Mouse (Mus musculus) lung, postnatal 4 days (tissue): ENCODE results near the gene Ap4b1.
"Not testable (repeated sequence)": the region's sequence is repeated elsewhere in the genome, so short reads cannot be mapped to it uniquely, and the experiment has no call there.

Experiments
- DNase-seq, 2 experiments: peaks; one replicate each; pipeline ENCODE4 v3.0.0; 2021

Ap4b1 gene

DNA sequence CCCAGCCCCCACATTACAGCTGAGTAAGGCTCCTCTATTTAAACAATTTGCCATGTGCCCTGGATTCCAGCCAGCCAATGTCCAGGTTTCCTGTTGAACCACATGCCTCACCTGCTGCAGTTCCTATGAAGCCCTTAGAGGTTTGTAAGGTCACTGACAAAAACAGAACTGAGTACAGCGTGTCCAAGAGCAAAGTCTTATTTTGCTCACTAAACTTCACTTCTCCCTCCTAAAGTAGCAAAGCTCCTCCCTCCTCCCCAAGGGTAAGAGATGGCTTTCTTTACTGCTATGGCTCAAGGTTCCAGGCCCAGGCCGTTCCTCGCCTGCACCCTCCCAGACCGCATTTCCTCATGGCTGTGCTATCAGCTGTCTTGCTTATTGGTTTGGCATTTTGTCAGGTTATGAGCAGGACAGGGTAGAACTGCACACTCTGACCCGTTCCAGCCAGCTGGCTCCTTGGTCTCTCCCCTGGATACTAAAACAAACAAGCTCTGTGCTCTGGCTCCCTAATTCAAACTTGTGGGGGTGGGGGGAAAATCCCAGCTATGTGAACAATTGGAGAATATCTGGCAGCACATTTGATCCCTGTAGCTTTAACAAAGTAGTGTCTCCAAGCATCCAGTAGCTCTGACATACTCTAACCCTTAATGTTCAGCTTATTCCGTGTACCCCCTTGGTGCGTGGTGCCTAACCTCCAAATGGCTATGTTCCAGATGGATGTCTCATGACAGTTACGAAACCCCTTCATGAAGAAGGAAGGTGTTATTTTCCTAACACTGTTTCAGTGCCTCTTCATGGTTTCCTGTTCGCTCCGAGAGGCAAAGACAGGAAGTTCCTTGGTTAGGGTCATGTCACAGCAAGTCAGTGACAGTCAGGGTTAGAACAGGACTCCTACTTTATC is 7.4 kb upstream of the Ap4b1 start:
- DNase-seq, result peak; percentile 79 to 91

DNA sequence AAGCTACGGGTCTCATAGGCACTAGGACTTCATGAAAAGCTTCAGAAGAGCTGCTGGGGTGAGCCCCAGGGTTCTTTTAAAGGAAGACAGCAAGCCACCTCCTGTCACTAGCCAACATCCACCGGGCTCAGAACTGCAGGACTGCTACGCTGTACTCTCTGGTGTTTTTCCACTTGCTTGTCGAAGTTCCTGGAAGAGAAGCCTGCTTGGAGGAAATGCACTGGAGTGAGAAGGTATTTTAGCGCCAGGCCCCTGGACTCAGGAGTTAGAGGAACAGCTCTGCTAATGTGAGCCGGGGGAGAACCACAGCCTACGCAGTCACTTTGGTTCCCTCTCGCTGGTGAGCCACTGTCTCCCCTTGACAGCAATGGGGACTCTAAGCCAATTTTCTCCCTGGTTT is 6.5 kb upstream of the Ap4b1 start:
- peak; percentile 22 to 27 for DNase-seq

DNA sequence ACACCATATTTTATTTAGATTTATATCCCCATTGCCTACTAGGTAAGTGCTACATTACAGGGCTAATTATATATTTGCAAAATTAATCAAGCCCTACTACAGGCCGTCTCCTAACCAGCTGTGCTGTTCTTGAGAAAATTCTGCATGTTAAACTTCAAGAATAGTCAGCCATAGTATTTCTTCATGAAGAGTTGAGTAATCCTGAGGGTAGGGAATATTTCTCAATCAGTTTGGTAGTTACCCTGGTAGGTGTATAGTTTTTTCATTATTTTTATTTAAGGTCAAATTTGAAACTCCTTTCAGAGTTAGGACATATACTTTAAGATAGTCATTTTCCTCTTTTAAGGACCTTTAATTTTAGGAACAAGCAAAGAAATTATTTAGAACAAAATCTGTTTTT is 3.6 kb upstream of the Ap4b1 start:
- DNase-seq, result no peak

DNA sequence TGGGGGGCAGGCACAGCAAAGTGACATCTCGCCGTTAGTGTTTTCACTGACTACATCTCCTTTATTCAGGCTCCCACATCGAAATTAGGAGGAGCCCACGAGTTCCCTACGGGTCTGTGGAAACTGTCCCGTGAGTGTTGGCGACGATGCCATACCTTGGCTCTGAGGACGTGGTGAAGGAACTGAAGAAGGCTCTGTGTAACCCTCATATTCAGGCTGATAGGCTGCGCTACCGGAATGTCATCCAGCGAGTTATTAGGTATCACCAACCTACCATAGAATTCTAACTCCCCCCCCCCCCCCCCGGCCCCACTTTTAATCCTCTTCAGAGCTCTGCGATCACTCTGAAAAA is 455 bp downstream of the Ap4b1 start:
- DNase-seq, result no peak

DNA sequence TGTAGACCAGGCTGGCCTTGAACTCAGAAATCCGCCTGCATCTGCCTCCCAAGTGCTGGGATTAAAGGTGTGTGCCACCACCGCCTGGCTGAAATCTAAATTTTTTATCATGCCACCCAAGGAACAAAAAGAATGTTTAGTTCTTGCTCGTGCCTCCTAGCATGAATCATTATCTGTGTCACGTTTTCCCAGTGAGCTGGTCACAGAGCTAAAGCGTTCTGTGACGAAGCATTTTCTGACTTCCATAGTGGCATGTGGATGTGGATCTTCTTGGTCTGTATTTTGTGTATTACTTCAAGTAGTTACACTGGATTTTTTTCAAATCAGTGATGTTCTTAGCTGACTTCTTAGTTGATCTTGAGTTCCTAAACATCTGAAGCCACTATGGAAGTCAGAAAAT is 1.6 kb downstream of the Ap4b1 start:
- no peak for DNase-seq

- DNase-seq, result no peak
Measured at GRCm38 (mm10) chr3:103827548-103827947, 18.2 kb downstream of the Ap4b1 start.

- no peak for DNase-seq
Measured at GRCm38 (mm10) chr3:103829036-103829435, 19.7 kb downstream of the Ap4b1 start.

GRCm38 (mm10) chr3:103830681-103831080 is 21.4 kb downstream of the Ap4b1 start:
- not testable (repeated sequence) for DNase-seq

GRCm38 (mm10) chr3:103831146-103831545 is 21.8 kb downstream of the Ap4b1 start:
- DNase-seq, result no peak

DNA sequence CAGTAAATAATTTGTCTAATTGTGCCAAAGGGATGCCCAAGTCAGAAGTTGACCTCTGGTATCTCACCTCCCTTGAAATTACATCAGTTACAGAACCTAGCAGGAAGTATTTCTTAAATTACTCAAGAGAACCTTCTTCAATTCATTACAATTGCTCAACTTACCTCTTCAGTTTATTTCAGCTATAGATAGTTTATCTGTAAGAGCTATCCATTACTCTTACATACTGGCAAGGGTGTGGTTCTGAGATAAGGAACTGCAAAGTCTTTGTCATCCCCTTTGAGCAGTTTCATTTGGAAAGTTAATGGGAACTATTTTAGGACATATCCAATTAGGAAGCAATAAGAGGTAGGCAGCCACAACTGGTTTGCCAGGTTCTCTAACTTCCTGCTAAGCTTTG is 23.1 kb downstream of the Ap4b1 start, which contains the start of gene Bcl2l15:
Gene Bcl2l15 (plus strand): TSS at position 176 of the 400 bp plus-strand sequence.
- no peak for DNase-seq

GRCm38 (mm10) chr3:103834001-103834400 is 24.7 kb downstream of the Ap4b1 start:
- DNase-seq, result no peak

DNA sequence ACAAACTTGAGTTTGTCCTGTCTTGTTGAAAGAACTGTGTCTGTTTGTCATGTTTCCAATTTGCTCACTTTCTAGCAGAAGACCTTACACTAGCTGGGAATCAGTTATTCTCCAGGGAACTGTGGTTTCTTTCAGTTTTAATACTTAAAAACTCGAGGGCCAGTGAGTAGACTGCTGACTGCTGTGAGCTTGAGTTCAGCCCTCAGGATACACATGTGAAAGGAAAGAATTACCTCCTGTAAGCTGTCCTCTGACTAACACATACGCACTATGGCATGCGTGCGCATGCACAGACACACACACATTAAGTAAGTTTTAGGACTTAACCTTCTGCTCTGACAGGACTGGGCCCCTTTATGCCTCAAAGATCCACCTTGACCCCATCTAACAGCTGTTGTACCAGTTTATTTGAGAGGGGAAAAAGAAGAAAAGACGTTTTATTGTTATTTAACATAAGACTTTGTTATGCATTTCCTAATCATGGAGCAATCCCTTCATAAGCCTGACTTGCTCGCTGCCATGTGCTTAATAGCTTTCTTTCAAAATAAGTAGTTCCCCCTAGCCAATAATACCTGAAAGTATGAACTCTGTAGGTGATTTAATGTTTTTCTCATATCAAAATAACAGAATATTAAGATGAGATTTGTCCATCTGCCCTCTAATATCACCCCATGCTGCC is 26.1 kb downstream of the Ap4b1 start:
- no peak for DNase-seq

- DNase-seq, result no peak
Measured at GRCm38 (mm10) chr3:103835951-103836310, 26.6 kb downstream of the Ap4b1 start.

DNA sequence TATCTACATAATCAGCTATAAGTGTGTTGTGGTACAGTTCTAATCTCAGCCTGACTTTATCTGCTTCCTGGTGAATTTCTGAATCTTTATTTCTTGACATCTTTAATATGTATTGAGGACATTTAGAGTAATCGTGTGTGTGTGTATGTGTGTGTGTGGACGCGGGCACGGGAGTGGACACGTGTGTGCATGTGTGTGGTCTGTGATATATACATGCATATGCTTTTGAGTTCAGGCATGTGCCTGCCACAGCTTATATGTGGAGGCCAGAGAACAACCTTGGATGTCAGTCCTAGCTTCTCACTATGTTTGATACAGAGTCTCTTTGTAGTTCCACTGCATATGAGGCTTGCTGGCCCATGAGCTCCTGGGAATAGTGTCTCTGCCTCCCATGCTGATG is 27.1 kb downstream of the Ap4b1 start:
- no peak for DNase-seq

DNA sequence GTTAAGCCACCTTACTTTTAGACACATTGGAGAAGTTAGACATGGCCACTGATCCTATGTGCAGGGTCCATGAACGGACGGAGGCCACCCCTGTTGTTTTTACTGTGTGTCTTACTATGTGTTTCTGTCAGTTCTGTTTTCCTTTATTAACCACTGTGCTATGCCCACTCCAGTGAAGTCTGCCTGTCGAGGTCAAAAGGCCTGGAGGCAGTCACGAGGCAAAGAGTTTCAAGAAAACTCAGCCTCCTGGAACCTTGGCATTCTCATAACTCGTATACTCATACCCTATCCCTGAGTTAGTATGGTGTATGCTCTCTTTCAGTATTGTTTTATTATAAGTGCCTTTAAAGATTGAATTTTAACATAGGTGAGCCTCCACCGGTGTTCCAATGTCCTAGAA is 30.4 kb downstream of the Ap4b1 start:
- no peak for DNase-seq

DNA sequence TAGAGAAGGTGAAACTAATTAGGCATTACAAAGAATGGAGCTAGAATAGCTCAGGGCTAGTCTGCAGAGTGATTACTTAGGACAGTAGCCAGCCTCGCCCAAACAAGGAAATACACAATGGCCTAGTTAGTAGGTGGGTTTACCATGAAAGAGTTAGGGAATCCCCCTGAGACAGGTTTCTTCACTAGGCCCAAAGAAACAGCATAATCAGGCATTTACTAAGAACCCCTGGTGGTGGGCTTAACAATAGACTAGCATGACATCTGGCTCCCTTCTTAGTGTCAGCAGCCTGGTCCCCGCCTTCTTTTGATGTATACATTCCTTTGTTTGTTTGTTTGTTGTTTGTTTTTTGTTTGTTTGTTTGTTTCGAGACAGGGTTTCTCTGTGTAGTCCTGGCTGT is 30.9 kb downstream of the Ap4b1 start:
- DNase-seq, result not testable (repeated sequence)

DNA sequence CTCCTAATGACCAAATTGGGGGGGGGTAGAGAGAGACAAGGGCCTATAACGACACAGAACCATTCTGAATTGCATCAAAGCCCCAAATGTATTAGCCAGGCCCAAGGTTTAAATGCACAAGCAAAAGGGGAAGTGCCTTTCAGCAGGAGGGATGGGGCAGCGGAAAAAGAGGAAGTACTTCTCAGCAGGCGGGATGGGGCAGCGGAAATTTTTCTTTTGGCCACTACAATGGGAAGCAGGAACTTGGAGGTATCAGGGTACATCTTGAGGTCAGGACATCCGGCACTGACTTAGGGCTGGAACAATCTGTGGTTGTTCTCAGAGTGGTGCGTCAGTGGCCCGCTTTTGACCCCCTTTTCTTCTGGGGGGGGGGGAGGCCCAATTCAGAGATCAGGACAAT is 31.6 kb downstream of the Ap4b1 start:
- DNase-seq, result not testable (repeated sequence)

DNA sequence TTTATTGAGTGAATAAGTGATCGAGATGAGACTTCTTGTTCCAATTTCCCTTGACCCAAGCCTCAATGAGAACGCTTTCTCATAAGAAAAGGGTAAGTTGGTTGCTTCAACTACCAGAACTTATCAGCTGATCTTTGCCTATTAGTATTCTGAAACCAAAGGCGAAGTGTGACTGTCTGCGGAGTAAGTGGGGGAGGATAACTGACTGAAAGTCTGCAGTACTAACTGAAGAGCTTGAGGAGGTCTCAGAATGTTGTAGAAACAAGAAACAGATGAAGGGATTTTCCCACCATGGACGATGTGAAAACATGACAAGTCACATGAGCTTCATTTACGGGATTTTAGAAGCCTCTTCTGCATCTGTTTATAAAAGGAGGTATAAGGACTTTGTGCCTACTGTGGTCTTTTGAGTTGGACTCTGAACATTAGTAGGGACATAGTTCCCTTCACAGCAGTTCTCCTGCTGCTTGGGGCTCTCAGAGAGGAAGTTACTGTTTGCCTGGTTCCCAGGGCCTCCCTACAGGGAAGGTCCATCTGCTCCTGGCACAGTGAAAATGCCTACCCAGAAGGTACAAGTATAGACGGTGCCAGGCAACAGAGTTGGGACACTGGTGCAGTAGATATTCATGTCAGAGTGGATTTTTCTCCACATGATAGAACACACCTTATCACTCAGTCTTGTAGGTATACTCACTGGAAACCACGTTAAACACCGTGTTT is 41.5 kb downstream of the Ap4b1 start:
- no peak for DNase-seq

DNA sequence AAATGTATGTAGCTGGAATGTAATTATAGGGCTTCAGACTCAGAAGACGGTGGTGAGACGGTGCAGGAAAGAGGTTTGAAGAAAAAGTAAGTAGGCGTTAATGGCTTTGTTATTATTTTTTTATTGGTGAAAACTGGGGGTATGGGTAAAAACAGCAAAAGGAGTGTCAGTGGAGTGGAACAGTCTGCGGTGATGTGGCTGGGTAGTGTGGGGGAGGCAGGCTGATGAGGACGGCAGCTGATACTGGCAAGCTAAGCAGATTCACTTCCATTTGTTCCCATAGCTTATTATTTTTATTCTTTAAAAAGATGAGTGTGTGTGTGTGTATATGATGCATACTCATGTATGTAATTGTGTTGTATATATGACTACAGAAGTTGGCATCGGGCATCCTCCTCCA is 42.2 kb downstream of the Ap4b1 start:
- no peak for DNase-seq

DNA sequence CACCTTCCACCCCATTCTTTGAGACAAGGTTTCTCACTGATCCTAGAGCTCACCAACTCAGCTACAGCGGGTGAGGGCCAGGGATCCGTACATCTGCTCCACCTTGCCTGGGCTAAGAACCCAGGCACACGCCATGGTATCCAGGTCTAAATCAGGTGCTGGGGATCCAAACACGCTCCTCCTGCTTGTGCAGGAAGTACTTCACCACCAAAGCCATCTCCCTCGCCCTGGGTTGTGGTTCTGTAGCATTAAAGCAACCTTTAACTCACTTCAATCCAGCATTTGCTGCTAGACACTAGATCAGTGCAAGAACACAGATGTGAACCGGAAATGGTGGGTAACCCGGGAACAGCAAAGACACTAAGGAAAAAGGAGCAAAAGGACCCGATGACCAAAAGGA is 42.6 kb downstream of the Ap4b1 start:
- DNase-seq, result no peak

- DNase-seq, result peak in 1 of 2 experiments; percentile 75
Measured at GRCm38 (mm10) chr3:103852565-103853299, 43.4 kb downstream of the Ap4b1 start.

GRCm38 (mm10) chr3:103853804-103854203 is 44.5 kb downstream of the Ap4b1 start:
- DNase-seq, result no peak
